Mouse (Mus musculus) adrenal gland, postnatal 36 days (tissue): Measurements from ENCODE around the gene Prdm16. TPM values are rescaled to one million over a fixed set of nuclear protein-coding genes. Genes with fewer than 3 reads are reported as not detected.

ENCODE experiments used
- DNase-seq, 2 experiments: peaks; one replicate each; pipeline ENCODE4 v3.0.0; 2021; ENCODE audit warnings: mixed read lengths in 1 of 2
- total RNA-seq, 2 experiments: library from RNA; stranded (reverse); gene quantifications; 2 replicates each; pipeline ENCODE4 v1.2.3; 2021

Prdm16 gene
- total RNA-seq, 2 experiments from 2014 or later, result 4.2 to 6.4 TPM

DNA sequence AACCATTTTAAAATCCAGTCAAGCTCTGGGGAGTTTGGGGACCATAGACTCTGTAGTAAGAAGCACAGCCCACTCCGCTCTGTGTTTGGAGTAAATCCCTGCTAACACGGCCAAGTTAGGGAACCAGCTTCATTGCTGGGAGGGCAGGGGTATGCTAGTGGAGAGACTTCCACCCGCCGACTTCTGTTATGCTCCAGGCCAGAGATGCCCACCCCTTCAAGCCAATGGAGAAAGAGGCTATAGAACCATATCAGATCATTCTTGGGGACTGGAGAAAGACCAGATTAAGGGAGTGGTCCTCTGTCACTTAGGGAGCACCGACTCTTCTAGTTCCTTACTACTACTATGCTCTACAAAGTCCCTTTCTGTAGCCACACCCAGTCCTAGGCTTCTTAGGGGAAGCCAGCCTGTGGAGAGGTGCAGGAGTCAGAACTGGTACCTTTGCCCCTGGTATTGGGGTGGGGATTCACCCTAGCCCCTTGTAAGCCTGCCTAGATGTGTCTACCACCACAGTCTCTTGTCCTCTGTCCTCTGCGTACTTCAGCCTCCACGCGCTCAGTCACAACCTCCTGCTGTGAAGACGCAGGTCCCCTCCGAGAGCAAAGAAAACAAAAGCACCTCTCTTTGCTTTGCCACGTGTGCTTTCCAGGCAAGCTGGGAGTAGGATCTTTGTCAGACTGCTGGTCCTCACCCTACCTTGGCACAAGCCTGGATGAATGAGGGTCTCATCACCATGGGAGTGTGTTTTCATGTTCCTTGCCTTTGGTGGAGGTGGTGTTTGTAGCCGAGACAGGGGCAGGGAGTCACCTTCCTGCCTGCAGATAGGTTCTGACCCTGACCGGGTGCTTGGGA, 3.1 kb upstream of the Prdm16 start:
- DNase-seq, result no peak

DNA sequence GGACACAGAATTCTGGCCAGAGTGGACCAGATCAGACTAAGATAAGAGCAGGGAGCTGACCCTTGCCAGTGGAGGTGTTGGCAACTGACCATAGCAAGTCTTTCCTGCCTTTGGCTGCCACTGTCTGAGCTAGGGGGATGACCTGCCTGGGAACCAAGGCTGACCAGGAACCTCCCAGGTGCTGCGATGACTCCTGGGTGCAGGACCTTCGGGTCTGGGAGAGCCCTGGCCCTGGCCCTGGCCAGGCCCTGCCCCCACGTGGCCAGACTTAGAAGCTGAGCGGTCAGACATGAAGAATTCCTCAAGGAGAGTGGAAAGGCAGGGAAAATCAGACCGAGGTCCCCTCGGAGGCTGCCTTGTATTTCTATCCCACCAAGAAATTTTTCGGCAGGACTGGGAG, 2.5 kb upstream of the Prdm16 start:
- DNase-seq, result peak in 1 of 2 experiments; percentile 41

DNA sequence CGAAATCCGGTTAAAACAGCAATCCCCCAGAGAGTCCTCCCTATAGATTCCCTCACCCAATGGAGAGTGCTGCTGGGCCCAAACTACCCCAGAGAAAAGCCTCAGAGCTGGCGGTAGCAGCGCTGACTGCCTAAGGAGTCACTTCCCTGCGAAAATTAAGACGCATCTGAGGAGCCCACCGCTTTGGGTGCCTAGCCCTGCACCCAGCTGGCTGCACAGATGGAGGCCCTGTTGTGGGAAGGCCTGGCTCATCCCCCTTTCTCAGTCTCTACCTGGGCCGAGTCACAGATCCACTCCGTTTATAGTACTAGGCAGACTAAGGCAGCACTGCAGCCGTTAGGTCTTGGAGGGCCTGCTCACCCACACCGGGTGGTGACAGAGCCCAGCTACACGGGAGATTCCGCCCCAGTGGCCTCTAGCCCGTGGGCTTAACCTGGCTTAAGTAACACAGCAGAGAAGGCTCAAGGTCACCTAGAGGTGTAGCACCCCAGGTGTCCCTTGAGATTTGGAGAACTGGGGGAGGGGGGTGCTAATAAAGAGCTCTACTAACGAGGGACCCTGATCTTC, 1.7 kb upstream of the Prdm16 start:
- no peak for DNase-seq

DNA sequence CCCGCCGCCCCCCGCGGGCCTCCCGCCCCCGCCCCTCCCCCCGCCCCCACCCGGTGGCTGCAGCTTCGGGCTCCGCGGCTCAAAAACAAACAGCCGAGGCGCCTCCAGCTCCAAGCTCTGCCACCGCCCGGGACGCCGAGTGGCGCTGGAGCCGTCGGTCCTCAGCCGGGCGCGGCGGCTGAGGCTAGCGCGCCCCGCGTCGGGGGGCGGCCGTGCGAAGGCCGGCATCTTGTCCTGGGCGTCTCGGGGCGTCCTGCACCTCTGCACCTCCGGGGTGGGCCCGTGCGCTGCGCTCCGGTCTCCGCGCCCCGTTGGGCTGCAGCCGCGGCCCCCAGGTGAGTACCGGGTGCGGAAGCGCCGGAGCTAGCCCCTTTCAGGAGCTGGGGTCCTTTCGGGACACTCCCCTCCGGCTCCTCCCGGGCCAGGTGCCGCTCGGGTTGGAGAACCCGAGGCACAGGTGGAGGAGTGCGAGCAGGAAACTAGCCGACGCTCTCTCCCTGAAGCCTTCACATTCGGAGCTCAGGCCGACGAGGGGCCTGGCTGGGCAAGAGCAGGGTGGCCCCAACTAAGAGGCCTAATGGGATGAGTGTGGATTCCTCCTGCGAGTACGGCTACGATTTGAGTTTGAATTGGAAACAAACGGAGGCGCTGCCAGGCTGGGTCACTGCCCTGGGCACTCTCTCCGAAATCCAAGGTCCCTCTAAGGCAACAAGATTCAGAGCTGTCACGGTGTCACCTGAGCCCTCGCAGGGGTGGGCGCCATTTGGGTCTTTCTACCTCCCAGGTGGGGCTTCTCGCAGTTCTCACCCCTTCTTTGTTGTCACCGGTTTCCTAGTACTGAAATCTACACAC, 1.0 kb upstream of the Prdm16 start:
- DNase-seq, result no peak

DNA sequence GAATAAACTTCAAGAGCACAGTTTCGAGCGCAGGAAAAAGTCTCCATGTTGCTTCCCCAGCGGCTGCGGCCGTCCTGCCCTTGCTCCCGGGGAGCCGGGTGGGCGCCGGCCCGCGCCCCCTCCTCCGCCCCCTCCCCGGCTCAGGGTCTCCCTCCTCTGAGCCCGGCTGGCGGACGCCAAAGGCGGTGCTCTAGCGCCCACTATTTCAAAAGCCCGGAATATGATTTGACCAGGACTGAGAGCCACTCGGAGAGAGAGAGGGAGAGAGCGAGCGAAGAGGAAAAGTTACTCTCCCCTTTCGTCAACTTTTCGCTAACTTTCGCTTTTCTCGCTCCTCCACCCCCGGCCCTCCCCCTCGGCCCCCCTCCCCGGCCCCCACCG, 630 bp downstream of the Prdm16 start:
- peak; percentile 30 to 36 for DNase-seq

DNA sequence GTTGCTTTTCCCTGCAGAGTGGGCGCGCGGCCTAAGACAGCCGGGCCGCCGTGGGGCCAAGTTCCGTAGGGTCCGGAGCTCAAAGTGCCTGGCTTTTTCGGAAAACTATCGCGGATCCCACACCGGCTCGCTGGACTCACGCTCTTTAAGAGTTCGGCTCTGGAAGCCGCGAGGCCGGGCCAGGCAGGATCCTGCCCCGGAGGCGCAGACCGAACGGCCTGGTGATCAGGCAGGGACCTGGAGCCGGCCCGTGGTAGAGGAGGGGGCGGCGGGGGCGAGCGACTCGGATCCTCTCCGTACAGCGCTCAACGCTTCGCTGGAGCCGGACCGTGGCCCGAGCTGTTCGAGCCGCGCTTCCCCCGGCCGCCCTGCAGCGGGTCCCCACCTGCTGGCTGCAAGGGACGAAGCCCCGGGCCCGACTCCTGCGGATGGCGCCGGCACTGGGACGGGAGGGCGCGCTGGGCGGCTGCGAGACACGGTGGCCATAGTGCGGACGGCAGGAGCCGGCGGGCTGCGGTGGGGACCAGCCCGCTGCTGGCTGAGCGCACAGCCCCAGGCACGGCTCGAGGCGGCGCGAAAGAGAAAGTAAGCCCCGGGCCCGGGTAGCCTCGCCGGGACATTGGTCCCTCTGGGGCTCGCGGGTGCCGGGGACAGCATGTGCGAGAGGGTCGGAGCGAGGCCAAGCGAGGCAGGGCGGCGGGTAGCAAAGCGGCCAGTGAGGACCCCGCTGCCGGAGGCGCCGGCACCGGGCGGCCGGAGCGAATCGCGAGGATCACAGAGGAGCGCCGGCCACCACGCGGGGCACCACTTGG, 1.2 kb downstream of the Prdm16 start:
- DNase-seq, result peak; percentile 41 to 57

DNA sequence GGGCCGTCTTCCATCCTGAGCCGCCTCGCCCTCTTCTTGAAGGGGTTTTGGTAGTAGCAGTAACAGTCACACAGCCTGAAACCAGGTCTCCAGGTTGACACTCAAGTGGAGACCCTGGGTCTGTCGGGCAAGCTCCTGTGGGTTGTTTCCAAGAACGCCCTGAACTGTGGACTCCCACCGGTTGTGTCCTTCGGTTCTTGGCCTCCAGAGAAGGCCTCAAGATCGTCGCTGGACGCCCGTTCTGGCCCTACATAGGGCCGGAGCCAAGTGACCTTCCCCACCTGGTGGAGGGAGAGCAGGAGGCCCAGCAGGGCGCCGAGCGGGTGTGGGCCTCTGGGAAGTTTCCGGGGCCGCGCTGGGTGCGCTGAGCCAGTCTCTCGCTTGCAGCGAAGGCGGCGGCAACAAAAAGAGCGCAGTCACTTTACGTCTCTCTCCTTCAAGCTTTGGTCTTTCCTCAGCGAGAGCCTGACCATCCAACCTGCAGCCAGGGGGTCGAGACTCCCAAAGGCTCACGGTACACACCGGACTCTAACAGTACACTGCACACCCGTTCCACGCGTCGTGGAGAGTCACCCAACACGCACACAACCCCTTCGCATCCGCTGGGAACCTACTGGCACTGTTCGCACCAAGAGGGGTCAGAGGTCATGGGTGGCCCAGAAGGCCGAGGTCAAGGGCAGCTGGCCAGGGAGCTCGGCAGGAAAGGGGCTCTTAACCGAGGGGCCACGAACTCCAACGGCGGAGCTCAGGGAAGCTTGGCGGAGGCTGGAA, 2.0 kb downstream of the Prdm16 start:
- DNase-seq, result peak in 1 of 2 experiments; percentile 30

DNA sequence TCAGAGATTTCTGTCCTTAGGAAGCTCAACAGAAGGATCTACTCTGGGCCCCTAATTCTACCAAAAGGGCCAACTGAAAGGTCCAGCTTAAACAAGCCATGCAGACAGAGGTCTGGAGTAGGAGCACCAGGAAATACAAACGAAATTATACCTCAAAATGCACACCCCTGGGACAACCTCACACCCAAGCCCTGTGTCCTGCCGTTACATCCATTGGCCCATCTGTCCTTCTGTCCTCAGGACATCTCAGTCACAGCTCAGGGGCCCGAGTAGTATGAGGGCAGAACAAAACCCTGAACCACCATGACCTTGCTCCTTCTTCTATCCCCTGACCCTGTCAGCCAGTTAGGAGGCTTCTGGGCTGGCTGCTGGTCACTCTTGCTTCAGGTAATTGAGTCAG, 2.7 kb downstream of the Prdm16 start:
- DNase-seq, result no peak

DNA sequence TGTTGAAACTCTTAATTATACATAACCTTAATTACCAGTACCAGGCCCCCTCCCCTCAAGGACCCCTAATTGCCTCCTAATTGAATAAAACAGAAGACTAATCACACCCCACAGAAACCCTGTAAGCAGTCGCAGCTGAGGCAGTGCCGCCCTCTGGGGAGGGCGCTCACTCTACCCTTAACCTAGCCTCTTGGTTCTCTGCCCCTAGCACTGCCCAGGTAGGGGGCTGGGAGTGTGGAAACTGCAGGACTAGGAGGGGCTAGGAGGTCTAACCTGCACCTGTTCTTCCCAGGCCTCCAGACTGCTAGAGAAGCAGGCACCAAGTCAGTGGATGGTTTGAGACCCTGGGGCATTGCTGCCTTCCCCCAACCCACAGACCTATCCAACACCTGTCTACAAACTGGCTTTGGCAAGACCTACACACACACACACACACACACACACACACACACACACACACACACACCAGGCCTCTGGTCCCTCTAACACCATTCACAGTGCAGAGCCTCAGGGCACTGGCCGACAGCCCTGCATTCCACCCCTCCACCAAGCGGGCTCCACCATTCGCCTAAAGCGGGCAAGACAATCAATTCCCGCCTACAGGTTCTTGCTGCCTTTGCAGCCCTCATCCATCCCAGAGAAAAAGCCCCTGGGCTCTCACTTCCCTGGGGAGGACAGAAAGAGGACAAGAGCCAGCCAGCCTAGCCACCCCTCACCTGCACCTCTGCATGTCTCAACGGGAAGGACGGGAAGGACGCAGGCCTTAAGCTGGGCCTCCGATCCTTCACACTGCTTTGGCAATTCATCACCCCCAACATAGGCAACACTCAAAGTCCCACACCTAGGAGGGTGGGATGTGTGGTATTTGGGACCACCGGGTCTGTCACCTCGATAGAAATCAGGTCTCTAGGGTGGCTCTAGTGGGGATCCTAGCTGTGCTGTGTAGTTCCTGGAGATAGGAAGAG, 3.6 kb downstream of the Prdm16 start:
- no peak for DNase-seq

DNA sequence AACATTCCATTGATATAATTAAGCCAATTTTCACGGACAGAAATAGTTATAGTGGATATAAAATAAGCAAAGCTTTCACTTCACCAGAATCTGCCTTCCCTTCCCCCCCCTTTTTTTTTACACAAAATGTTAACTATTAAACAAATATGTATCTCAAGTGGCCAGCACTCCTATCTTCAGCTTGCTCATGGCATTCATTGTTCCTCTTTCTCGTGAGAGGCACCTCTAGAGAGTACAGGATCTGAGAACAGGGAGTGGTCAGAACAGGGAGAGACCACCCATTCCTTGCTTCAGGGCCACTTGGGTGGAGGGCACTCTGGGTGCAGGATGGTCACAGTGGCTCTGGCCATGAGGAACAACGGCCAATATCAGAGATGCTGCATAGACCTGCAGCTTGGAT, 5.9 kb downstream of the Prdm16 start:
- DNase-seq, result no peak

DNA sequence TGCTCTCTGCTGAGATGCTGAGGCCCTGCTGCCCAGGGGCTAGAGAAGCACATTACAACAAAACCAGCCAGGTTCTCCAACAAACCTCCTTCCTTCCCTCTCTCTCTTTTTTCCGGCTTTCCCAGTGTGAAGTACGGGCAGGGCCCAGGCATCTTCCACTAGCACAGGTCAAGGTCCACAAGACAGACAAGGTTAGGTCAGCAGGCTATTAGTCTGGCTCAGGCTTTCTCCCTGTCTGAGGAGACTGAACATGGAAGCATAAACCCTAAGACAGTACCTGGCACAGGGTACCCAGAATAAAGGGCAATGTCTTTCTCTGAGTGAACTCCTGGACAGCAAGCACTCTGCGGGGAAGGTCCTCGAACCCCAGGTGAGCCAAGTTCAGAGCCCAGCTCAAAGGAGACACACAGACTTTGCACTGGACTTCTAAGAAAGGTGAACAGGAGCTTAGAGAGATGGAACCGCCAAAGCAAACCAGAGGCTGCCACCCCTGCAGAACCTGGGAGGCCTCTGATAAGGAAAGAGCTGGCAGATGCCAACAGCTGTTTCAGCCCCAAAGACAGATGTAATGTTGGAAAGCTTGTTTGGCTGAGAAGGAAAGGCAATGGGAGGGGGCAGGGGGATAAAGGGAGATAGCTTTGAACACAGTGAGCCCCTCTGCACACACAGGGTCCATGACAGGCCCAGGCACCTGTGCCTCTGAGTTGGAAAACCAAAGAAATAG, 9.1 kb downstream of the Prdm16 start:
- DNase-seq, result no peak

DNA sequence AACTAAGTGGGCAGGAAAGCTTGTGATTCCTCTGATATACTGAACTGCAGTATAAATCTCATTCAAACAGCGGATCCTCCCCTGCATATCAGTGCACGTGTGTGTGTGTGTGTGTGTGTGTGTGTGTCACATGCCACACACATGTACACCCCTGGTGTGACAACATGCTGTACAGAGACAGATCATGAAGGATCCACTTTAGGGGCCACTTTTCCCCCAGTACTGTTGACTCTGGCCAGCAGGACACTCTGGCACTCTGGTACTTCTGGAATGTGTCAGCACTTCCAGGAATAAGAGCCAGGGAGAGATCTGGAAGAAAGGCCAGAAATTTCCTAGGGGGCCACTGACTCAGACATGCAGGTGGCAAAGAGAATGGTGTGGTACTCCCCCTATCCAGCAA, 10.4 kb downstream of the Prdm16 start:
- no peak for DNase-seq

DNA sequence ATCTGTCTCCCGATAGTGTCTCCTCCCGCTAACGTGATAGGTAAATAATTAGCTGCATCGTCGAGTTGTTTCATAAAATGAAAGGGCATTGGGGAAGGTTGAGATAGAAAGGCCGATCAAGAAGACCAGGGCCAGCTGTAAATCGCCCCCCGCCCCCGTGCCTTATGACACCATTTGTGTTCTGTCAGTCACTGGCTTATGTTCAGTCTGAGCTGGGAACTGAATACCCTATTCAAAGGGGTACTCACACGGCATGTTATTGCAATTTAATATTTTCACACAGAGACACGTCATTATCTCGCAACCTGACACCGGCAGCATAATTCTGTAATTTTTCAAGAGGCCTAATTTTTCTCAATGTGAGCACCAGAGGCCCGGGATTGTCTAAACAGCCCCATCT, 11.0 kb downstream of the Prdm16 start:
- DNase-seq, result no peak

DNA sequence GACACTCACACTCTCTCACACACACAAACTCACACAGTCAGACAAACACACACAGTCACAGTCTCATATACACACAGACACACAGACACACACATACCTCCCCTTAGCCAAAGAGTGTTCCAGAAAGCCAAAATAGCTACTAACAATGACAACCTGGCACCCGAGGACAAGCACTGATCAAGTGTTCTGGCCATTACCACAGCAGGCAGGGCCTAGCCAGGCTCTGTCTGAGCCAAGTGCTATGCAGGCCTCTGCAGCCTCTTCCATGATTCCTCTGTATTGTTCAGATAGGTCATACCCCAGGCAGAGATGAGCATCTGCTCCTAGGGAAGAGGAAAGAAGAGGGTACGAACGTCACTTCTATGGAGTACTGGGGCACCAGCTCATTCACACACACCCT, 13.4 kb downstream of the Prdm16 start:
- no peak for DNase-seq

DNA sequence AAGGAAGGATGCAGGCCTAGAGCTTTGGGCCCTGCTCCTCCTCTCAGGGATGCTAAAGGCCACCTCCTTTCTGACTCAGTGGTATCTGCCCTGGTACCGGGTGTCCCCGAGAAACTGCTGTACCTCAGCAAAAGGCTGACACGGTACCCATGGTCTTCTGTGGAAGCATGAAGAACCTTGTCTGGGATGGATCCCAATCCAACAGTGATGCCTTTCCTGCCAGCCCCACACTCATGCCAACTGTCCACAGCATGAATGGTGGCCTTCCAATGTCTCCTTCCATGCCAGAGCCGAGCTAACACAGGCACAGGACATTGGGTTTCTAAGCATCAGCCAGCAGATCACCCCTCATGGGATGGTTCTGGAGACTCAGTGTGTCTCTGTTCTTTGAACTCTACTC, 14.2 kb downstream of the Prdm16 start:
- no peak for DNase-seq

DNA sequence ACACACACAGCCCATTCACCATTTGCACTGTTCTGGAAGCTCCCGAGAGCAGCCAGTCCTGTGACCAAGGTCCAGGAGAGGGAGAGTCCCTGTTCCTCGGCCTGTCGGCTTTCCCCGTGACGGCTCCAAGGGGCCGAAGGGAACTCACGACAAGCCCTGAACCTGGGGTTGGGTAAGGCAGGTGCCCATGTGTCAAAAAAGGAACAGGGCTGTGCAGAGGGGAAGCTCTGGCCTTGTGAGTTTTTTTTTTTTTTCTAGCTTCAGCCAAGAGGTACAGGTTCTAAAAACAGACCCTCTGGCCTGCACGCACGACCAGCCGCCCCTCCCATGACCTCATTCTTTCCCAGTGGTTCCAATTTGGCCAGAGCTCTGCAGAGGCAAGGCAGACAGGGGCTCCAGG, 25.5 kb downstream of the Prdm16 start:
- DNase-seq, result no peak

DNA sequence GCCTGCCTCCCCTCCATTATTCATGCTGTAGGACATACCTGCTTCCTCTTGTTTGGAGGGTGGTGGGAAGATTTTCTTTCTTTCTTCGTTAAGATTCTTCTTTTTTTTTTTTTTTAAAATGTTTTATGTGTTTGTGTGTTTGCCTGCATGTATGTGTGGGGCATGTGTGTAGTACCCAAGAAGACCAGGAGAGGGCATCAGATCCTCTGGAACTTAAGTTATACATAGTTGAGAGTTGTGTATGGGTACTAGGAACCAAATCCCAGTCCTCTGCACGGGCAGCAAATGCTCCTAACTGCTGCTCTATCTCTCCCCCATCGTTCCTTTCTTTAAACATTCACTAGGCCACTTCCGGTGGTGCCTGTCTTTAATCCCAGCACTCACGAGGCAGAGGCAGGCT, 28.9 kb downstream of the Prdm16 start:
- no peak for DNase-seq

DNA sequence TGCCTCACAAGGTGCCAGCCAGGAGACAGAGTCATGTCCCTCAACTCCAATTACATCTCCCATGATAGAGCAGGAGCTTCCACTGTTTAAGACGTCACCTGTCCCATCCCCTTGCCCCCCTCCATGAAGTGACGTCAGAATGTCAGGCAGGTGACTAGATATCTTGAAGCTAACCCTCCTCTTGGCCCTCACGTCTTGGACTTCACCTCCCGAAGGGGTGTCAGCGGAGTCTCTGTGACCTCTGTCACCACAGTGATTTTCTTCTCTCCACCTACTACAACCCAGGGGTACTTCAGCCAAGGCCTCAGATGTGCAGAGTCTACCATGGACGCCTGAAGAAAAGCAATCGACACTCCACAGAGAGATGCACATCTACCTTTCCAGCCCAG, 32.2 kb downstream of the Prdm16 start:
- DNase-seq, result no peak

DNA sequence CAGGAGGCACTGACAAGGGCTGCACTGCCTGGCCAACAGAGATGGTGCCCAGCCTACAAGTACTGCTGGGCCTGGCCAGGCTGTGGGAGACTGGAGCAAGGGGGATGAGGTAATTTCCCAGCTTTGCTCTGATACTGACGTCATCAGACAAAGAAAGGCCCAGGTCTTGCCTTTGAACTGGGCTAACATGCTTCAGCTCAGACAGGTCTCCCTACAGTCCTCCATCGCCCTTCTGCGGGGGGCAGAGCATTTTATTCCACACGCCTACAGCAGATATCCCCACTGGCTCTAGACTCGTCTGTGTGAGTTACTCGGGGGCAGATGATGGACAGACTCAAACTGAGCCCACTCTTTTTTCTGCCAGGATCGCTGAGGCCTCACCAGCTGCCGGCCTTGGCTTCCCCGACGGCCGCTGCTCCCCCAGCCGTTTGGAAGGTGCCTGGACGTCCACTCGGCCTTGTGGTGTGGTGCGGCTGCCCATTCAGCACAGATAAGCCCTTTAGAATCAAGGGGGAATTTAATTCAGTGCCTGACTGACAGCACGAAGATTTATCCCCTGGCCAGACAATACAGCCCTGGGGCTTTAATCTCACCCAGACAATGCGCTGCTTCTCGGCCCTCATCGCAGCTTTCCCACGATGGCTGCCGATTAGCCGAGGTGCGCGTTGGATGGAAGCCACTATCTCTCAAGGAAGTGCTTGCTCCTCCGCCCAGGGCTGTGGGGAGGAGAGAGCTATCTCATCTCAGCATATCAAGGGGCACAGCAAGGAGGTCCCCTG, 32.8 kb downstream of the Prdm16 start:
- DNase-seq, result no peak
